Mouse (Mus musculus) forebrain, embryonic 13.5 days (tissue): ENCODE measurements around the gene Kcnip3. TPM values are rescaled to one million over a fixed set of nuclear protein-coding genes. Genes with fewer than 3 reads are reported as not detected.

ENCODE experiments used
- ATAC-seq: fragments of 200-750 bp; cut with Nextera tagmentation; 2 replicates; pipeline ENCODE4 v1.8.0; 2017
- H3K27ac ChIP-seq: fragments of 300-500 bp; sonication (generic); 2 replicates; pipeline ENCODE4 v1.5.1; 2015; ENCODE audit warnings: inconsistent platforms, mild to moderate bottlenecking, moderate library complexity
- H3K27me3 ChIP-seq: fragments of 300-500 bp; sonication (generic); 2 replicates; pipeline ENCODE4 v1.6.1; 2015; ENCODE audit warnings: mild to moderate bottlenecking, inconsistent platforms
- H3K36me3 ChIP-seq: fragments of 300-500 bp; sonication (generic); 2 replicates; pipeline ENCODE4 v1.6.1; 2015; ENCODE audit warnings: mild to moderate bottlenecking, inconsistent platforms; ENCODE audit not compliant: poor library complexity, severe bottlenecking
- H3K4me1 ChIP-seq: fragments of 300-500 bp; sonication (generic); 2 replicates; pipeline ENCODE4 v1.6.1; 2015; ENCODE audit warnings: inconsistent platforms
- H3K4me2 ChIP-seq: fragments of 300-500 bp; sonication (generic); 2 replicates; pipeline ENCODE4 v1.6.1; 2015; ENCODE audit warnings: inconsistent platforms, mild to moderate bottlenecking, moderate library complexity
- H3K4me3 ChIP-seq: fragments of 300-500 bp; sonication (generic); 2 replicates; pipeline ENCODE4 v1.5.1; 2015; ENCODE audit warnings: mild to moderate bottlenecking, inconsistent platforms
- H3K9ac ChIP-seq: fragments of 300-500 bp; sonication (generic); 2 replicates; pipeline ENCODE4 v1.6.1; 2015; ENCODE audit warnings: mild to moderate bottlenecking, inconsistent platforms
- H3K9me3 ChIP-seq: fragments of 300-500 bp; sonication (generic); replicated peaks from 2 replicates; pipeline ENCODE4 v1.6.1; 2016; ENCODE audit warnings: inconsistent platforms
- WGBS: fragments of 180-500 bp; shearing (Covaris S2); methylation state at CpG from one replicate; pipeline ENCODE4 v1.1.7; 2015; 5-methylcytosine and 5-hydroxymethylcytosine counted together
- polyA plus RNA-seq: library from polyadenylated mRNA; unstranded; fragments of >200 nt; fragmentation: Nextera tagmentation; extraction: Ambion mirVana; gene quantifications from 2 replicates; pipeline ENCODE4 v1.2.1, GENCODE M21; 2015

Gene Kcnip3
- polyA plus RNA-seq, 1 experiment from 2014 or later: 5.2 TPM

DNA sequence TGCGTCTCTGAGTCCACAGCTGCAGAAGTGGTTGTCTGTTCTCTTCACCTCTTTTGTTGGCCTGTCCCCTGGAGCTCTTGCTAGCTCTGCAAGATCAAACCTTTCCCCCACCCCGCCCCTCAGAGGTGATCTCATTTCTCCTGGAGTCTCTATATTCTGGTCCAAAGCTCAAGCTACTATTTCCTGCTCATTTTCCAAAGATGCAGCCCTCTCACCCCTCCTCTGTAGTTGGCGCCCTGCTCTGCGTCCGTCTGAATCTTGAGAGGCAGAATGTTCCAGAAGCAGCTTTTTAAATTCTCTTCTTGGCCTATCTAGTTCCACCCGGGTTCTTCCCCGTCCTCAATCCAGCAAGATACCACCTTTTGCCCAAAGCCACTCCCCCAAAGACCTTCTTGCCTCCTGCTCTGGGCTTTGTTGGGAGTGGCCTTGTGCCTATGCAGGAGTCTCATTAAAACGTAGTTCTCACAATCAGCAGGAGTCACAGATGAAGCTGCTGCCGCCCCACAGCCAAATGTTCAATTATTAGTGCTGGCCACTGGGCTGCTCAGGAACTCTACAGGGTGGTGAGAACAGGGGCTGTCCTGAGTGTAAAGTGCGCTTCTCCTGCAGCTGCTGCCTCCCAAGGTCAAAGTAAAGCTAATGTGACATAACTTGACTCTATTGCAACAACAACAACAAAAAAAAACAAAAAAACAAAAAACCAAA is 103.5 kb downstream of the Kcnip3 start:
- Histone ChIP-seq H3K36me3 (no peaks in the 10 kb centered on the region), H3K9ac (no peak overlapping the region), H3K27me3 (no peaks in the 10 kb centered on the region), H3K4me2 (no peak overlapping the region), H3K27ac (no peak overlapping the region), H3K9me3 (no peaks in the 10 kb centered on the region), H3K4me3 (no peak overlapping the region), H3K4me1 (no peaks in the 10 kb centered on the region)
- WGBS: 69% methylated on average over 10 of the region's 10 CpGs
- no peak for ATAC-seq

DNA sequence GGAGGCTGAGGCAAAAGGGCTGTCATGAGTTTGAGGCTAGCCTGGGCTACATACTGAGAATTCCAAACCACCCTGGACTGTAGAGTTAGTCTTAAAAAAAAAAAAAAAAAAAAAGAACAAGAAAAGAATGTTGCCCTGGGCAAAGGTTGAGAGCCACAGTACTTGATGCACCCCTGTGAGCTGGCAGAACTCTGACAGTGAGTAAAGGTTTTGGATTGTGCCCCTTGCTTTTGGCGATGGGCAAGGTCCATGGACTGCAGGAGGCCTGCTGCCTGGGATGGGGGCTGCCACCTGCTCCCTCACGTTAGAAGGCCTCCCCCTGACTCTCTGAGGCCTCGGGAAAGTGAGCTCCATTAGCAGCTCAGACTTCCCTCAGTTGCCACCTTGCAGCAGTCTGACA is 105.2 kb downstream of the Kcnip3 start:
- Histone ChIP-seq H3K27me3 (no peaks in the 10 kb centered on the region), H3K4me1 (no peaks in the 10 kb centered on the region), H3K27ac (no peak overlapping the region), H3K36me3 (no peaks in the 10 kb centered on the region), H3K4me2 (no peak overlapping the region), H3K4me3 (no peak overlapping the region), H3K9me3 (no peaks in the 10 kb centered on the region), H3K9ac (no peak overlapping the region)
- WGBS: 59% methylated on average over 3 of the region's 3 CpGs
- no peak for ATAC-seq

DNA sequence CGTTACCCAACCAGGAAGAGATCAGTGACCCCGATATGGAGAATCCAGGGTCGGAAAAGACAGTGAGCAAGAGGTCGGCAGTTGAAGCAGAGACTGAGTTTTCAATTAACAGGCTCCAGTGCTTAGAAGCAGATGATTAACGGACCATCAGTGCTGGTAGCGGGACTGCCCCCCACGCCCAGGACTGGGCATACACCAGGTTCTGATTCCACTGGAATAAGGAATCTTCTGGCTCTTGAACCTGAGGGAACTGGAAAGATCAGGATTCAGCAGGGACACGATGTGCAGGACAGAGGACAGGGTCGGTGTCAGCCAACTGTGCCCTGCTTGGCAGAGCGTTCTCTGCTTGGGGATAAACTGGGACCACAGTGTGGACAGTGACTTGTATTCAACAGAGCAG is 106.1 kb downstream of the Kcnip3 start:
- ATAC-seq: no peak
- Histone ChIP-seq H3K27me3 (no peaks in the 10 kb centered on the region), H3K27ac (no peak overlapping the region), H3K4me1 (no peaks in the 10 kb centered on the region), H3K9me3 (no peaks in the 10 kb centered on the region), H3K36me3 (no peaks in the 10 kb centered on the region), H3K4me2 (no peak overlapping the region), H3K4me3 (no peak overlapping the region), H3K9ac (no peak overlapping the region)
- WGBS: 86% methylated on average over 10 of the region's 10 CpGs

DNA sequence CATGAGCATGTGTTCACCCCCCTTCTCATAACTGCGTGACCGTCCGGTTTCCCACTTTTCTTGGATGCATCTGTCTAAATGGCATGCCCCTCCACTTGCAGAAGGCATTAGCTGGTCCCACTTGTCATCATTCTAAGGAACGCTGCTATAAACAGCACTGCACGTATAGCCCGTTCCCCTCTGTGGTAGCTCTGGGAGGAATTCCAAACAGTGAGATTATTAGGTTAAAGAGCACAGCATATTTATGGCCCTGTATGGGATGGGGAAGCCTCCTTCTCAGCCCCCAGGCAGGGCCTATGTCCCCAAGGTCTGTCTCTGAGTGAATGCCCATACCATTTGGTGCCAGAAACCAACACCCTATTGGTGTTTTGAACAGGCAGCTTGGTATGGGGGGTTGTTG is 110.8 kb downstream of the Kcnip3 start:
- no peak for ATAC-seq
- no peak overlapping the region for H3K27ac ChIP-seq
- no peak overlapping the region for H3K9ac ChIP-seq
- H3K9me3 ChIP-seq: no peaks in the 10 kb centered on the region
- no peak overlapping the region for H3K4me2 ChIP-seq
- H3K4me1 ChIP-seq: no peaks in the 10 kb centered on the region
- H3K27me3 ChIP-seq: no peaks in the 10 kb centered on the region
- H3K4me3 ChIP-seq: no peak overlapping the region
- no peaks in the 10 kb centered on the region for H3K36me3 ChIP-seq
- WGBS: 94% methylated on average over 6 of the region's 6 CpGs

Other genes with a start within 250 kb of the Kcnip3 start
- gene Dusp2, start 185.9 kb downstream of the Kcnip3 start, polyA plus RNA-seq: 3.1 and 3.6 TPM in 2 replicates
- not detected in 2 replicates for gene Astl, start 183.5 kb downstream of the Kcnip3 start, polyA plus RNA-seq
- gene Adra2b, start 158.9 kb downstream of the Kcnip3 start, polyA plus RNA-seq: 0.18 and 0.42 TPM in 2 replicates
- 0.12 and 0.13 TPM in 2 replicates for gene Gpat2, start 96.9 kb downstream of the Kcnip3 start, polyA plus RNA-seq
- 28.2 and 31.6 TPM in 2 replicates for gene Fahd2a, start 77.5 kb downstream of the Kcnip3 start, polyA plus RNA-seq
- gene Prom2, start 19.4 kb upstream of the Kcnip3 start, polyA plus RNA-seq: not detected in 2 replicates
- 9.4 and 9.7 TPM in 2 replicates for gene Zfp661, start 65.0 kb upstream of the Kcnip3 start, polyA plus RNA-seq
- 181 and 193 TPM in 2 replicates for gene Mrps5, start 65.1 kb upstream of the Kcnip3 start, polyA plus RNA-seq
- gene Mal, start 134.6 kb upstream of the Kcnip3 start, polyA plus RNA-seq: 0.77 and 1.2 TPM in 2 replicates
- 0.34 and 0.79 TPM in 2 replicates for gene Mall, start 207.8 kb upstream of the Kcnip3 start, polyA plus RNA-seq